Comparison of ENCODE assay signal across 17 mouse cellular contexts in genomic region chr8:105811061-105811460, GRCm38 (mm10). TPM values are rescaled to one million over a fixed set of nuclear protein-coding genes. Genes with fewer than 3 reads are reported as not detected.
DNase-seq lines count a peak whose midpoint lies in the region; ATAC-seq lines count a peak whose summit lies in the region.
"Had no signal": no experiment of that assay in that cellular context is flagged by ENCODE, and none has a peak within 500 bp of the region (broad histone marks: within the 10 kb centered on the region; RNA-seq: fewer than 3 reads in every experiment).

No protein-coding gene starts in this region.

- no peaks in the 10 kb centered on the region for H3K9me3 ChIP-seq in heart, embryonic 15.5 days (replicated peaks)
- no peaks in the 10 kb centered on the region for H3K9me3 ChIP-seq in liver, embryonic 16.5 days (replicated peaks; ENCODE audit: control insufficient read depth, low read length)
- no peaks in the 10 kb centered on the region for H3K9me3 ChIP-seq in hindbrain, embryonic 10.5 days
- H3K9me3 ChIP-seq: lung, embryonic 15.5 days; neural tube, embryonic 12.5 days had no signal

- DNase-seq in heart, adult 18-20 months, result no peak
- DNase-seq in brain, adult 2 months (ENCODE audit: low read depth, low spot score), result peak; percentile 76
- no peak for DNase-seq in adrenal gland, adult 2 months
- no peak for DNase-seq in urinary bladder, postnatal 4 days (ENCODE audit: low spot score in 2 of 2)
- no peak for DNase-seq in hindbrain, embryonic 10.5 days (ENCODE audit: low spot score)
- DNase-seq: embryo, embryonic 11 days; midbrain, embryonic 14.5 days had no signal

- no peak overlapping the region for H3K9ac ChIP-seq in heart, embryonic 15.5 days
- H3K9ac ChIP-seq in liver, embryonic 16.5 days (ENCODE audit: low read depth, low read length), result peak overlapping the region; percentile 29
- H3K9ac ChIP-seq: lung, embryonic 15.5 days; neural tube, embryonic 12.5 days had no signal

- no peaks in the 10 kb centered on the region for H3K27me3 ChIP-seq in heart, embryonic 15.5 days
- H3K27me3 ChIP-seq in liver, embryonic 16.5 days (ENCODE audit: control insufficient read depth, insufficient read depth, low read depth, low read length), result no peaks in the 10 kb centered on the region
- no peaks in the 10 kb centered on the region for H3K27me3 ChIP-seq in hindbrain, embryonic 10.5 days (ENCODE audit: insufficient read depth, poor library complexity, severe bottlenecking)
- H3K27me3 ChIP-seq: lung, embryonic 15.5 days; neural tube, embryonic 12.5 days had no signal

- no peak for ATAC-seq in heart, embryonic 15.5 days (replicated peaks; ENCODE audit: insufficient number of reproducible peaks, insufficient read depth, low FRiP score, low read depth)
- ATAC-seq in erythroblast, adult 5-6 weeks (replicated peaks; ENCODE audit: low FRiP score, poor library complexity, severe bottlenecking), result peak; percentile 29
- ATAC-seq in liver, embryonic 16.5 days (ENCODE audit: low read depth), result peak; percentile 63

- no peak overlapping the region for H3K4me3 ChIP-seq in heart, embryonic 15.5 days
- peak overlapping the region; percentile 25 for H3K4me3 ChIP-seq in liver, embryonic 16.5 days (ENCODE audit: low read depth, low read length)
- no peak overlapping the region for H3K4me3 ChIP-seq in hindbrain, embryonic 10.5 days
- H3K4me3 ChIP-seq: lung, embryonic 15.5 days; neural tube, embryonic 12.5 days had no signal

- H3K27ac ChIP-seq in heart, embryonic 15.5 days, result peak overlapping the region; percentile 35; the same call in 1 of the 2 replicates
- H3K27ac ChIP-seq in liver, embryonic 16.5 days (ENCODE audit: low read length), result peak overlapping the region; percentile 51
- H3K27ac ChIP-seq in hindbrain, embryonic 10.5 days, result no peak overlapping the region
- H3K27ac ChIP-seq: lung, embryonic 15.5 days; neural tube, embryonic 12.5 days had no signal

- H3K36me3 ChIP-seq in heart, embryonic 15.5 days, result no peaks in the 10 kb centered on the region
- peaks cover 69% of the 10 kb centered on the region for H3K36me3 ChIP-seq in liver, embryonic 16.5 days (ENCODE audit: control insufficient read depth, insufficient read depth)
- H3K36me3 ChIP-seq in hindbrain, embryonic 10.5 days, result peaks cover 60% of the 10 kb centered on the region

- 71% methylated on average over 10 of the region's 10 CpGs for WGBS in heart, embryonic 15.5 days
- 37% methylated on average over 10 of the region's 10 CpGs for WGBS in liver, embryonic 16.5 days (ENCODE audit: insufficient replicate concordance)
- WGBS in hindbrain, embryonic 10.5 days, result 91% methylated on average over 10 of the region's 10 CpGs

- no peak overlapping the region for H3K4me2 ChIP-seq in heart, embryonic 15.5 days
- H3K4me2 ChIP-seq in liver, embryonic 16.5 days (ENCODE audit: low read depth, low read length), result peak overlapping the region; percentile 49
- H3K4me2 ChIP-seq: heart, embryonic 11.5 days; lung, embryonic 15.5 days; neural tube, embryonic 12.5 days had no signal

- H3K4me1 ChIP-seq in heart, embryonic 15.5 days (replicated peaks), result peaks cover 24% of the 10 kb centered on the region
- H3K4me1 ChIP-seq in liver, embryonic 16.5 days (ENCODE audit: control insufficient read depth, low read depth, low read length), result peaks cover 86% of the 10 kb centered on the region
- H3K4me1 ChIP-seq in hindbrain, embryonic 10.5 days (replicated peaks), result no peaks in the 10 kb centered on the region
- H3K4me1 ChIP-seq: neural tube, embryonic 12.5 days had no signal

RNA-seq across cellular contexts. Expression of gene Ranbp10, which starts 16.1 kb away (rescaled TPM):
- 8.1 and 11.0 TPM in 2 replicates for polyA plus RNA-seq in heart, embryonic 15.5 days (2015; fragmentation: Nextera tagmentation; extraction: Ambion mirVana)
- total RNA-seq in heart, adult 18-20 months (2021), result 10 to 100 TPM; 18.1 to 18.6 TPM
- total RNA-seq in erythroblast, adult 5-6 weeks (2015; ENCODE audit: low replicate concordance), result 514 and 565 TPM in 2 replicates
- 620 and 633 TPM in 2 replicates for total RNA-seq in erythroblast, adult 5-6 weeks (2017; ENCODE audit: low replicate concordance)
- polyA plus RNA-seq in liver, embryonic 16.5 days (2015; fragmentation: Nextera tagmentation; extraction: Ambion mirVana), result 44.3 and 50.1 TPM in 2 replicates
- 10 to 100 TPM; 19.7 to 23.6 TPM for total RNA-seq in adrenal gland, adult 2 months (2021)
- polyA plus RNA-seq in adrenal gland, adult 2 months (2012; rRNA removed), result 22.2 and 27.3 TPM in 2 replicates
- polyA plus RNA-seq in hindbrain, embryonic 10.5 days (2016; fragmentation: Nextera tagmentation; extraction: Ambion mirVana), result 10.4 and 11.1 TPM in 2 replicates

RNA-seq across cellular contexts. Expression of gene Tsnaxip1, which starts 16.5 kb away (rescaled TPM):
- polyA plus RNA-seq in heart, embryonic 15.5 days (2015; fragmentation: Nextera tagmentation; extraction: Ambion mirVana), result 0.06 and 0.29 TPM in 2 replicates
- not detected for total RNA-seq in heart, adult 18-20 months (2021)
- 1.0 and 1.2 TPM in 2 replicates for total RNA-seq in erythroblast, adult 5-6 weeks (2015; ENCODE audit: low replicate concordance)
- 2.5 and 3.2 TPM in 2 replicates for total RNA-seq in erythroblast, adult 5-6 weeks (2017; ENCODE audit: low replicate concordance)
- 0.07 TPM in 2 replicates for polyA plus RNA-seq in liver, embryonic 16.5 days (2015; fragmentation: Nextera tagmentation; extraction: Ambion mirVana)
- total RNA-seq in adrenal gland, adult 2 months (2021), result not detected
- polyA plus RNA-seq in adrenal gland, adult 2 months (2012; rRNA removed), result not detected in 2 replicates
- 0.51 and 1.8 TPM in 2 replicates for polyA plus RNA-seq in hindbrain, embryonic 10.5 days (2016; fragmentation: Nextera tagmentation; extraction: Ambion mirVana)
- total RNA-seq: adrenal gland, postnatal 4 days; left cerebral cortex, postnatal 10 days had no signal
- polyA plus RNA-seq: inflammation-experienced regulatory T-cells, adult 6 months; large intestine, adult 2 months had no signal

RNA-seq across cellular contexts. Expression of gene Cenpt, which starts 42.0 kb away (rescaled TPM):
- 30.1 and 36.8 TPM in 2 replicates for polyA plus RNA-seq in heart, embryonic 15.5 days (2015; fragmentation: Nextera tagmentation; extraction: Ambion mirVana)
- total RNA-seq in heart, adult 18-20 months (2021), result 1 to 10 TPM; 2.2 to 2.5 TPM
- total RNA-seq in erythroblast, adult 5-6 weeks (2015; ENCODE audit: low replicate concordance), result 13.1 and 15.9 TPM in 2 replicates
- total RNA-seq in erythroblast, adult 5-6 weeks (2017; ENCODE audit: low replicate concordance), result 9.6 and 11.3 TPM in 2 replicates
- 19.1 and 20.5 TPM in 2 replicates for polyA plus RNA-seq in liver, embryonic 16.5 days (2015; fragmentation: Nextera tagmentation; extraction: Ambion mirVana)
- total RNA-seq in adrenal gland, adult 2 months (2021), result 1 to 10 TPM; 5.9 to 6.7 TPM
- 5.9 and 8.1 TPM in 2 replicates for polyA plus RNA-seq in adrenal gland, adult 2 months (2012; rRNA removed)
- polyA plus RNA-seq in hindbrain, embryonic 10.5 days (2016; fragmentation: Nextera tagmentation; extraction: Ambion mirVana), result 55.2 and 58.1 TPM in 2 replicates

RNA-seq across cellular contexts. Expression of gene Thap11, which starts 43.9 kb away (rescaled TPM):
- 44.7 and 52.5 TPM in 2 replicates for polyA plus RNA-seq in heart, embryonic 15.5 days (2015; fragmentation: Nextera tagmentation; extraction: Ambion mirVana)
- total RNA-seq in heart, adult 18-20 months (2021), result 10 to 100 TPM; 27.5 to 27.8 TPM
- total RNA-seq in erythroblast, adult 5-6 weeks (2015; ENCODE audit: low replicate concordance), result 6.3 and 16.3 TPM in 2 replicates
- total RNA-seq in erythroblast, adult 5-6 weeks (2017; ENCODE audit: low replicate concordance), result 7.1 and 8.3 TPM in 2 replicates
- polyA plus RNA-seq in liver, embryonic 16.5 days (2015; fragmentation: Nextera tagmentation; extraction: Ambion mirVana), result 25.4 and 26.4 TPM in 2 replicates
- 10 to 100 TPM; 31.7 to 38.0 TPM for total RNA-seq in adrenal gland, adult 2 months (2021)
- 79.7 and 91.6 TPM in 2 replicates for polyA plus RNA-seq in adrenal gland, adult 2 months (2012; rRNA removed)
- 78.3 and 83.5 TPM in 2 replicates for polyA plus RNA-seq in hindbrain, embryonic 10.5 days (2016; fragmentation: Nextera tagmentation; extraction: Ambion mirVana)

RNA-seq across cellular contexts. Expression of gene Nutf2, which starts 49.3 kb away (rescaled TPM):
- polyA plus RNA-seq in heart, embryonic 15.5 days (2015; fragmentation: Nextera tagmentation; extraction: Ambion mirVana), result 154 and 173 TPM in 2 replicates
- 10 to 100 TPM; 27.0 to 43.8 TPM for total RNA-seq in heart, adult 18-20 months (2021)
- 48.1 and 55.3 TPM in 2 replicates for total RNA-seq in erythroblast, adult 5-6 weeks (2015; ENCODE audit: low replicate concordance)
- total RNA-seq in erythroblast, adult 5-6 weeks (2017; ENCODE audit: low replicate concordance), result 5.7 and 8.9 TPM in 2 replicates
- 88.9 and 95.7 TPM in 2 replicates for polyA plus RNA-seq in liver, embryonic 16.5 days (2015; fragmentation: Nextera tagmentation; extraction: Ambion mirVana)
- 10 to 100 TPM; 30.2 to 44.0 TPM for total RNA-seq in adrenal gland, adult 2 months (2021)
- polyA plus RNA-seq in adrenal gland, adult 2 months (2012; rRNA removed), result 19.3 and 24.8 TPM in 2 replicates
- 364 and 407 TPM in 2 replicates for polyA plus RNA-seq in hindbrain, embryonic 10.5 days (2016; fragmentation: Nextera tagmentation; extraction: Ambion mirVana)
